Mouse (Mus musculus) Patski (cell line): ENCODE data around the gene Ifit1. TPM values are rescaled to one million over a fixed set of nuclear protein-coding genes. Genes with fewer than 3 reads are reported as not detected.
A peak's percentile ranks its signal among the peaks of the same experiment; 100 is the strongest.
"Not testable (repeated sequence)": the region's sequence is repeated elsewhere in the genome, so short reads cannot be mapped to it uniquely, and the experiment has no call there.

Experiments
- ATAC-seq: fragments of 100-300 bp; one replicate; pipeline ENCODE4 v1.8.0; 2021
- CTCF ChIA-PET: fragments of 350-600 bp; sonication (Branson Sonifier 250); formaldehyde crosslinking; loops from one replicate; lab custom pipeline; 2022; ENCODE audit warnings: inconsistent platforms; lab: Charles Lee
- POLR2A ChIA-PET: fragments of 350-600 bp; sonication (Branson Sonifier 250); formaldehyde crosslinking; loops from one replicate; lab custom pipeline; 2022; ENCODE audit warnings: antibody characterized with exemption, inconsistent platforms; lab: Charles Lee
- DNase-seq: peaks from one replicate; pipeline ENCODE4 v3.0.0-alpha.2; 2011; ENCODE audit warnings: low read depth, low spot score
- H3K27me3 ChIP-seq: fragments of 371-371 bp; one replicate; pipeline ENCODE4 v1.5.1; 2021
- CTCF ChIP-seq: fragments of 100-300 bp; IDR thresholded peaks from one replicate; pipeline ENCODE4 v1.5.1; 2021
- in situ Hi-C: fragments of 300-500 bp; cut with MboI; formaldehyde crosslinking; loops from 3 replicates; pipeline ENCODE4 v1.11.1; 2018; ENCODE audit warnings: low pct_unique_long_range_greater_than_20kb, mixed read lengths
- polyA plus RNA-seq: library from polyadenylated mRNA; unstranded; gene quantifications from one replicate; pipeline ENCODE4 v1.2.3, GENCODE M21; 2021

Ifit1 gene
- polyA plus RNA-seq, result 2.3 TPM

- DNase-seq (no peak), ATAC-seq (peak; percentile 55)
- in situ Hi-C loops, result no loop called here
- ChIA-PET POLR2A (interaction anchor here (1.0 kb wide), 1 partner anchor 114 kb away, joined by 3 read pairs; no protein-coding TSS in a partner anchor), CTCF (interaction anchor here (1.0 to 2.1 kb wide), 3 partner anchors 11 to 140 kb away, joined by 4 to 7 read pairs (median 4); no protein-coding TSS in a partner anchor)
- TF ChIP-seq CTCF, result peak; percentile 44
- H3K27me3 ChIP-seq, result peaks cover 24% of the 10 kb centered on the region
Observed at GRCm38 (mm10) chr19:34640623-34641022, at the start of gene Ifit1, which contains the start of gene Ifit1bl2. Gene Ifit1 (plus strand): TSS chr19:34640871. Gene Ifit1bl2 (minus strand): TSS chr19:34640743.

GRCm38 (mm10) chr19:34593456-34593855 is 47.2 kb upstream of the Ifit1 start:
- H3K27me3 ChIP-seq, result no peaks in the 10 kb centered on the region
- ATAC-seq (no peak), DNase-seq (no peak)
- ChIA-PET CTCF (interaction anchor here (1.4 to 1.7 kb wide), 2 partner anchors 8 to 43 kb away, joined by 4 read pairs; partner anchors contain the start of gene Ifit2), POLR2A (no interaction called here)
- in situ Hi-C loops, result no loop called here
- TF ChIP-seq CTCF, result no peak

GRCm38 (mm10) chr19:34594523-34594922 is 46.1 kb upstream of the Ifit1 start:
- DNase-seq, H3K27me3 ChIP-seq, POLR2A ChIA-PET, in situ Hi-C loops, ATAC-seq: not testable (repeated sequence)
- CTCF ChIA-PET, result interaction anchor here (1.4 to 1.7 kb wide), 2 partner anchors 9 to 44 kb away, joined by 4 read pairs; partner anchors contain the start of gene Ifit2

- CTCF ChIA-PET, result interaction anchor here (1.0 to 1.9 kb wide), 2 partner anchors 40 to 46 kb away, joined by 3 to 4 read pairs; partner anchors contain the start of gene Ifit2
- ATAC-seq, result no peak
- TF ChIP-seq CTCF, result no peak
- POLR2A ChIA-PET, result no interaction called here
- in situ Hi-C loops, result no loop called here
- H3K27me3 ChIP-seq, result no peaks in the 10 kb centered on the region
- no peak for DNase-seq
Observed at GRCm38 (mm10) chr19:34596811-34597210, 43.9 kb upstream of the Ifit1 start.

- no peak for TF ChIP-seq CTCF
- ChIA-PET POLR2A (no interaction called here), CTCF (interaction anchor here (1.7 kb wide), 1 partner anchor 11 kb away, joined by 6 read pairs; no protein-coding TSS in a partner anchor)
- ATAC-seq, result peak; percentile 17
- H3K27me3 ChIP-seq, result no peaks in the 10 kb centered on the region
- in situ Hi-C loops, result no loop called here
- peak; percentile 22 for DNase-seq
Observed at GRCm38 (mm10) chr19:34598341-34598740, 42.3 kb upstream of the Ifit1 start.

GRCm38 (mm10) chr19:34599250-34599649 is 41.4 kb upstream of the Ifit1 start:
- H3K27me3 ChIP-seq, DNase-seq, POLR2A ChIA-PET, in situ Hi-C loops, ATAC-seq: not testable (repeated sequence)
- CTCF ChIA-PET, result interaction anchor here (1.7 kb wide), 1 partner anchor 11 kb away, joined by 6 read pairs; no protein-coding TSS in a partner anchor

GRCm38 (mm10) chr19:34601888-34602287 is 38.8 kb upstream of the Ifit1 start, which contains the start of gene Ifit1bl1:
Gene Ifit1bl1 (minus strand): TSS chr19:34601956.
- ATAC-seq, POLR2A ChIA-PET, CTCF ChIA-PET, H3K27me3 ChIP-seq, DNase-seq, in situ Hi-C loops: not testable (repeated sequence)

GRCm38 (mm10) chr19:34605472-34605871 is 35.2 kb upstream of the Ifit1 start:
- in situ Hi-C loops, result no loop called here
- DNase-seq (no peak), ATAC-seq (no peak)
- no peak for TF ChIP-seq CTCF
- no peaks in the 10 kb centered on the region for H3K27me3 ChIP-seq
- CTCF ChIA-PET, result interaction anchor here (1.3 to 1.7 kb wide), 2 partner anchors 15 to 54 kb away, joined by 4 to 5 read pairs; partner anchors contain the start of gene Ifit2
- POLR2A ChIA-PET, result no interaction called here

GRCm38 (mm10) chr19:34607237-34608051 is 33.2 kb upstream of the Ifit1 start, which contains the start of gene Ifit3b:
Gene Ifit3b (plus strand): TSS chr19:34607970.
- DNase-seq (peak; percentile 51), ATAC-seq (peak; percentile 89)
- CTCF ChIA-PET, result interaction anchor here (2.7 kb wide), 1 partner anchor 22 kb away, joined by 12 read pairs; no protein-coding TSS in a partner anchor
- in situ Hi-C loops, POLR2A ChIA-PET, H3K27me3 ChIP-seq: not testable (repeated sequence)

- ATAC-seq, POLR2A ChIA-PET, H3K27me3 ChIP-seq, DNase-seq, in situ Hi-C loops: not testable (repeated sequence)
- CTCF ChIA-PET, result interaction anchor here (1.1 to 2.9 kb wide), 5 partner anchors 9 to 61 kb away, joined by 4 to 19 read pairs (median 6); partner anchors contain the start of gene Ifit2
Observed at GRCm38 (mm10) chr19:34610118-34610517, 30.6 kb upstream of the Ifit1 start.

GRCm38 (mm10) chr19:34612243-34613001 is 28.2 kb upstream of the Ifit1 start:
- POLR2A ChIA-PET, H3K27me3 ChIP-seq, ATAC-seq, DNase-seq, CTCF ChIA-PET, in situ Hi-C loops: not testable (repeated sequence)
